Mouse (Mus musculus) right cerebral cortex, postnatal 14 days (tissue): ENCODE measurements at regions not wholly inside any gene's neighbourhood (a gene's known extent, or its start where the extent isn't known, plus 50 kb on each side); places are given as distances from the start of the nearest gene placed in this dataset.

Experiments used
- DNase-seq: peaks from one replicate; pipeline ENCODE4 v3.0.0; 2022

- no peak for DNase-seq
Observed at GRCm38 (mm10) chr8:126655565-126655964, 61.8 kb upstream of the Irf2bp2 start.

DNA sequence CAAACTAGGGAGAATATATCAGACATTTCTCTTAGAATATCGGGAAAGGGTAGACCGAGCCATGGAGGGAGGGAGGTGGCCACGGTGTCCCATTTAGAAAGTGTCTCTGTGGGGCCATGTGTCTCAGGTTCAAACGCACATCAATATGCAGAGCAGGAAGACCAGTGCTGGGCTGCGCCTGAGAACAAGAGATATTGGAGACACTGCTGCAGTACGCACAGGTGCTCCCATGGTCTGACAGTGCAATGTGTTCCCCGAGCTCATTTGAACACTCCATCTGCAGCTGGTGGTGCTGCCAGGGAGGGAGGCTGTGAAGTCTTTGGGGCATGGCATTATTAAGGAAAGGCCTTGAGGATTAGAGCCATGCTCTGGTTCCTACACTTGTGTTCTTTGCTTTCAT lies 60.6 kb upstream of the Irf2bp2 start:
- no peak for DNase-seq

- no peak for DNase-seq
Observed at GRCm38 (mm10) chr8:126652151-126652550, 58.4 kb upstream of the Irf2bp2 start.

DNA sequence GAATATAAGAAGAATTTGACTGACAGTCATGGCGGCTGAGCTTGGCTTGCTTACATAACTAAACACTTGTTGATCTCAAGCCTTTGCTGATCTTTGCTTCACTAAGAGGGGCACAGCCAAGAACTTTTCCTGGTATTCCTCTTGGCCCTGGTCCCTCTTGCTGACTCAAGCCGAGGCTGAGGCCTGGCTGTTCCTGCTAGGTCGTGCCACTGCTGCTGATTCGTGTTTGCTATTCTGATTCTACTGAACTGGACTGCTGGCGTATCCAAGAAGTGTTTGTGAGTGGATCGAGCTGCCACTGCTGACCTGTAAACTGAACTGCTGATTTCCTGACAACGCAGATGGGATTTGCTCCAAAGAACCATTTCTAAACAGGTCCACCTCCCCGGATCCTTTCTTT lies 57.2 kb upstream of the Irf2bp2 start:
- DNase-seq, result no peak

- DNase-seq, result no peak
Observed at GRCm38 (mm10) chr8:126649305-126649704, 55.5 kb upstream of the Irf2bp2 start.

DNA sequence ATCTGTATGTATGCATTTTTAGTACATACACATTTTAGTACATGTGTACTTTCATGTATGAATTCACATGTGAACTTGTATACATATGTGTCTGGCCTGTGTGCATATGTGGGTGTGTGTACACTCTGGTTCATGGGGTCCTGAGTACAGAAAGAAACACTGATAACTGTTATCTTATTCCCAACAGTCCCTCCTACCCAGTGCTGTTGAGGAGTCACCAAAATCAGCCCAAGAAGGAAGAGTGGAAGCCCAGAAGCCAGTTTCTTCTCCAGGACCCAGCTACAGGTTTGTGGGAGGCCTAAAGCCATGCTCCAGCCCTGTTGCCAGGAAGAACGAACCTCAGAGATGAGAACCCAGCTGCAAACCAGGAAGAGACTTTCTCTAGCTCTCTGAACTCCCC lies 53.6 kb upstream of the Irf2bp2 start:
- DNase-seq, result no peak

DNA sequence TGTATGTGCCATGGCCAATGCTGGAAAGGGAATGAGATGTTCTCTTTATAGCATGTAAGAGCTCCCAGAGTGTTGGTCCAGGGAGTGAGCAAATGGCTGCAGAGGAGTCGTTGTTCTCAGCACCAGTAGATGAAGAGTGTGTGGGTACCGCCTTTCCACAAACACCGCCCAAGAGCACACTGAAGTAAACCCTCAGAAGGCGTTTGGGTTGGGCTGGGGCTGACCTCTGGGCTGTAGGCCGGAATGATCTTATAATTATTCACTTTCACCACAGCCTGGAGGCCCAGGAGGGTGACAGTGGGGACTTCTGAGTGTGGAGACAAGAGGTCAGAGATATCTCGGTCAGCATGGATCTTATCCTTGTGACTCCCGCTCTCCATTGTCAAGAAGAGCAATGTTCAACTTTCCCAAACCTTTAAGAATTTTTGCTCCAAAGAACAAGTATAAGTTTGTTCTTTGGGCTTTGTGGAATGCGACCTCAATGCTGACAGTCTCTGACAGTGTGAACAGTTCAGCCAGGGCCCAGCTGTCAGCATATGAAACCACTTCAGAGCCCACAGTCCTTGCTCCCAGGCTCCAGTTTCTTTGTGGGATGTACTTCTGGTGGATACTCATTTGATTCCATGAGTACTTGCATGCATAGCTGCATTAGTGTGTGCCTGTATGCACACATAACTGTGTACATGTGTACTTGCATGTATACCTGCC lies 53.0 kb upstream of the Irf2bp2 start:
- DNase-seq, result no peak

- DNase-seq, result no peak
Observed at GRCm38 (mm10) chr8:126644179-126644578, 50.4 kb upstream of the Irf2bp2 start.
